Mouse (Mus musculus) bone marrow macrophage, adult 2 months (primary cell): ENCODE measurements around the gene Veph1.

Experiments
- CTCF ChIP-seq: IDR thresholded peaks from 2 replicates; pipeline ENCODE4 v1.5.1; 2012; ENCODE audit warnings: low read depth, mild to moderate bottlenecking, low read length, moderate library complexity
- POLR2A ChIP-seq: IDR thresholded peaks from 2 replicates; pipeline ENCODE4 v1.6.1; 2012; ENCODE audit warnings: mild to moderate bottlenecking, low read depth, low read length, borderline replicate concordance

- TF ChIP-seq CTCF (no peak), POLR2A (no peak)
Observed at GRCm38 (mm10) chr3:66081363-66081736, 215.3 kb downstream of the Veph1 start.
